Mouse (Mus musculus) layer of hippocampus, adult 8-10 months (tissue): Measurements from ENCODE around the gene Susd4. TPM values are rescaled to one million over a fixed set of nuclear protein-coding genes. Genes with fewer than 3 reads are reported as not detected.
A peak's percentile ranks its signal among the peaks of the same experiment; 100 is the strongest.

ENCODE experiments used
- DNase-seq, 2 experiments: peaks; one replicate each; pipeline ENCODE4 v3.0.0; 2022; ENCODE audit warnings: low spot score in 2 of 2
- total RNA-seq, 4 experiments: library from RNA; stranded (reverse); gene quantifications; 2 replicates each; pipeline ENCODE4 v1.2.4; 2022

The Susd4 gene
- total RNA-seq, 4 experiments from 2014 or later = 116 to 129 (median 123) TPM

DNA sequence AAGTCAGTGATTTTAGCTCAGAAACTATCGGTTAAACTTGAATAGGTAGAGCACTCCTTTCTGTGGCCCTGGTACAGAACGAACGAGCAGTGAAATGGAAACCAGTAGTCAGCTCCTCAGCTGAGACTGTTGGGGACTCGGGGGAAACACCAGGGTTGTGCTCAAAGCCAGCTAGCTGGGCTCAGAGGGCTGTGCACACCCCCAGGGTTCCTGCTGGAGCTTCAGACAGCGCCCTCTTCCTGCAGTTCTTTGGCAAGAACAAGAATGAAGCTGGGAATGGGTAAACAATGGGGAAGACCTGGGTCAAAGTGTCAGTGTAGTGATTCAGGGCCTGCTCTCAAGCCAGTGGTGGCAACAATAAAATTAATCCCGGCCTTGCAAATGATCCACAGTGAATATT is 88.5 kb downstream of the Susd4 start:
- DNase-seq = no peak

DNA sequence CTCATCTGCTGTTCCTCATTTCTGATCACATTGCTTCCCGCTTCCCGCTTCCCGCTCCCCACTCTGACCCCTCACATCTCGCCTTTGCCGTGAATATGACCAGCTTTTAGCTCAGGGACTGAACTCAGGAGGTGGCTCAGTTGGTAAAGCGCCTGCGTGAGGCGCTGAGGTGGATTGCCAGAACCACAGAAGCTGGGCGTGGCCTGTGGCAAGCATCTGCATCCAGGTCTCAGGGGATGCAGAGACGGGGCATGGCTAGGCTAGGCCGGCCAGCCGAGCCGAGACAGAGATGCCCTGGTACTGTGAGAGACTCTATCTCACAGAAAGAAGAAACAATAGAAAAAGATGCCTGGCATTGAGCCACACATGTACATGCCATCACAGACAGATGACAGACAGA is 93.0 kb downstream of the Susd4 start:
- DNase-seq = no peak

DNA sequence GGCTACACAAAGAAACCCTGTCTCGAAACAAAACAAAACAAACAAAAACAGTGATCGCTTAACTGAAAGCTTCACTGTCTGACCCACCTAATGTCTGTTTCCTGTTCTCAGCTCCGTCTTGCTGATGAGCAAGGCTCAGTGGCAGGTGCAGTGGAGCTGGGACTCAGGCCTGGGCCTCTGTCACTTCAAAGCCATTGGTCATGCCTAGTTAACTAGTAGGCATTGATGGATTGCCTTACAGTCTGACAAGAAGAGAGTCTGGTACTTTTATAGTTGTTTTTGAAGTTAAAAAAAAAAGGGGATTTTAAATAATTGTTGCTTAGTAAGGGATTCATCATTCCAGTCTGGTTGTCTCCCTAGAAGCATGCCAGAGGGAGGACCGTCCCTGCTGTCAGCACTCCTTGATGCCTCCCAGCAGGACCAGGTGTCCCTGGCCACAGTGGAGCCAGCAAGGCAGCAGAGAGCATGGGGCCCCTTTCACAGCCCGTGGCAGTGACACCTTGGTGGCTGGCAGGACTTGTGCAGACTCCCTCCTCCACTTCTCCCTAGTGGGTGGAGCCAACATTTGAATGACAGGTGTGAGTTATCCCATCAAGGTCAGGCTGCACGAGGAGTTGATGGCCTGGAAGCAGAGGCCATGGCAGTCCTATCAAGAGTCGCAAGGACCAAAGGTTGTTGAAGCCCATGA is 98.2 kb downstream of the Susd4 start:
- DNase-seq = no peak

DNA sequence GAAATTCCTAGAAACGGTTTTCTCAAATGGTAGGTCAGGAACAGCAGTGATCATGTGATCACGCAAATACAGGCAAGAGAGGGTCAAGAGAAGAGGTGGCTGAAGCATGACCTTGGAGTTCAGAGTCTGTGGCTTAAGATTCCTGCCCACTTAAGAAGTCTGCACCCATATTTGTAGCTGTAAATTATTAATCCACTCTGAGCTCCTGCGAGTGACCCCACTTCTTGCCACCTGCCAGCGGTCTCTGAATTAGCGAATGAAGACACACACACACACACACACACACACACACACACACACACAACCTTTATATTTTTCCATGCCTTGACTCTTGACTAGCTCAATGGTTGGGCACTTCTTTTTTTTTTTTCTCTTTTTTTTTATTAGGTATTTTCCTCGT is 99.7 kb downstream of the Susd4 start:
- no peak for DNase-seq

DNA sequence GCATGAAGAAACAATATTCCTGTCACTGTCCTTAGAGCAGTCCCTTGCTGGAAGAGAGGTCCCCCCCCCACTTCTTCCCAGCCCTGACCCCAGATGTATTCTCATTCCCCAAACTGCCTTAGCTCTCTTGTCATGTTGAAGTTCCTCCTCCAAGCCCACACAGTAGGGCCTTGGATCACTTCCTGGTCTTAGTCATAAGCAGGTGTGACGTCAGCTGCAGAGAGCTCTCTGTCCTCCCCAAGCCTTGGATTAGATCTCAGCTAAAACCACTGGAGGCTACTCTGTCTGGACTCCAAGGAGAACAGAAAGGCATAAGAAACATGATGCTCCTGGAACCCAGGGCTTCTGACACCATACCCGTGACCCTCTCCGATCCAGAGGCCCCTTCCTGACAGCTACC is 104.2 kb downstream of the Susd4 start:
- no peak for DNase-seq

DNA sequence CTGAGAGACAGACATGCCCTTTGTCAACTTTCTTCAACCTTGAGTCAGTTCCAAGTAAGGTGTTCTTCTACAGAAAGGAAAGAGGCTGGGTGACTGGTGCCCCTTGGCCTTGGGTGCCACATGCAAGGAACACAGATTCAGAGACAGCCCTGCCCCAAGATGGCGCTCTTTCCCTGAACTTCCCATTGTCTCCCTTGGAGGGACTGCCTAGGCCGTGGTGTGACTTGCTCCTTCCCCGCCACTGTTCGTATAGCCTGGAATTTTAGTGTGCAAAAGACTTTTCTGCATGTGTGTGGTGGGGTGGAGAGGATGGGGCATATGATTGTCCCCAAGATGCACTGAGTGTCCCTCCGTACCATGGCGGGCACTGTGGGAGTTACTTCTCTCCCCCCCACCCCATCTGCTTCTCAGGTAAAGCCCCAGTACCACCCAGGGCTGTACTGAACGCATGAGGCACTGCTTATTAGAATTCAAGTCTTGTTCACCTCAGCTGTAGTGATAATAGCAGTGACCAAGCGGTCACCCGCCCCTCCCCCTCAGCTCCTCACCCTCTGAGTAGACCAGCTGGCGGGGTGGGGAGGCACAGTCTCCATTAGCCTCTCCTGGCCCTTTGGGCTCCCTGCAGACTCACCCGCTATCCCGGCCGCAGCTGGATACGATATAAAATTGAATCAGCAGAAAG is 104.9 kb downstream of the Susd4 start:
- DNase-seq = peak in 1 of 2 experiments; percentile 23

DNA sequence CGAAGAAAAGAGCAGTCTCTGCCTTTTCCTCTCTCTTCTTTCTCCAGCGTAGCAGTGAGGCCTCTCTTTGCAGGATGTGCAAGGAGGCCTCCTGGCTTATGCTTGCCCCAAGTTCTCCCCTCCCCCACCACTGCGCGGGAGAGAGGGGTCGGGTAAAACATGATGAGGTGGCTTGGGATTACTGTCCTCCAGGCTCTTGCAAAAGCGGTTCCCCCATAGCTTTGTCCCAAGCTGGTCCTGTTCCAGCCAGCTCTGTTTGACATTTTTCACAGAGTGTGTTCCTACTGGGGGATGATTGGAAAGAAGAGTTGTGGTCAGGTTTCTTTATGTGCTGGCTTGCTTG is 105.4 kb downstream of the Susd4 start:
- DNase-seq = no peak

DNA sequence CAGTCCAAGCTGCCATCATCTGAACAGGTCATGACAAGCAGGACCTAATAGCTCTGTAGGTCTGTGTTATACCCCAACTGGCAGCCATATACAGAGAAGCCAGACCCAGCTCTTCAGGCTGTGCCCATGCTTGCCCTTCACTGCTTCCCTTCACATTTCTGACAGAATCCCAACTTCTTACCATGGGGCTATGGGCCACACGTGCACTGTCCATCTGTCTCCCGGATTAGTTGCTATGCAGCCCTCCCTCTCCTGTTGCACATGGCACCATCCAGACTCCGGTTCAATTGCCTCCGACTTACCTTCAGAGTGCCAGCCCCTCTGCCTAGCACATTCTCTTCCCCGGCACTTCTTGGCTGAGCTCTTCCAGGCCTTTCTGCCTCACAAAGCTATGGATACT is 114.5 kb downstream of the Susd4 start:
- DNase-seq = no peak

DNA sequence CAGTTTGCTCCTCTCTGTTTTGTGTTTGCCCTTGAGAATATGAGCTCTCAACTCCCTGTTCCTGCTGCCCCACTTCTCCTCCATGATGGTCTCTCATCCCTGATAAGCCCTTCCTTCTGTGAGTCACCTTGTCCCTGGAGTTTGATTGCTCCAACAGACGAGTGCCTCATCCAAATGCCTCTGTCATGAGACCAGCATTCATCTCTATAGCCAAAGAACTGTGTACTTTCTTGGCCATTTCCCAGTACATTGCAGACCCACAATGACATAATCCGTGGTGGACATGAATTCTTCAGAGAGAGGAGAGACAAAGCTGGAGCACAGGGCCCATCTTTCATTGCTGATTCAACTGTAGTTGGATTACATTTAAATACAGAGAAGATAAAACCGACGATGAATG is 115.1 kb downstream of the Susd4 start:
- DNase-seq = no peak

DNA sequence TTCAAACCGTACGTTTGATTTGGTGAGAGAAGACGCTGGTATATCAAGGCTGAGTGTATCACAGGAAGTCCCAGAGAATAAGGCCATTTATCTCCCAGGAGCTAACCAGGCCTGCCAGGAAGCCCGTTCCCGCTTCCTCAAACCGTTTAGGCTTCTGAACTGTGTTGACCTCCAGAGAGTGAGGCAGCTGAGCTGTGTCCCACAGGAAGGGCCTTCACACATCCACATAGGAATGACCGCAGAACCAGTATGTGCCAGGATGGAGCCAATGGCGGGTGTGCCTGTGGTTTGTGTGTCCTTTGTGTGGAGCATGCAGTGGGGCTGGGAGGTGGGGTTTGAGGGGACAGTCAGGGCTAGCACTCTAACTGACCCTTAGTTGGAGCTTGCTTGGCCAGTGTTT is 117.6 kb downstream of the Susd4 start:
- DNase-seq = no peak

DNA sequence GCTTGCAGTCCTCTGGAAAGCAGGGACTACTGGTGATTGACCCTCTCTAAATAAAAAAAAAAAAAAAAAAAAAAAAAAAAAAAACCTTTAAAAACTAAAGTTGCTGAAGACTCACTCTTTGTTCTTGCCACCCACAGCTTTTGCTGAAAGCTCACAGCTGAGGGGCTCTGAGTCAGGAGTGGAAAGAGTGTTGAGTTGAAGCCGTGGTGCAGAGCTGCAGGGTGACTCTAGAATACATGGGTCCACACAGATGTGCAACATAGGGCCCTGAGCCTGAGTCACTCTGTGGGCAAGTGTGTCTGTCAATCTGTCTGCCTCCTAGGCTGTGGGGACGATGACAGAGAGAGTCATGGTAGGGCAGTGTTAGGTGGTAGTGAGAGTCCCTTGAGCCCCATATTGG is 119.0 kb downstream of the Susd4 start:
- no peak for DNase-seq

DNA sequence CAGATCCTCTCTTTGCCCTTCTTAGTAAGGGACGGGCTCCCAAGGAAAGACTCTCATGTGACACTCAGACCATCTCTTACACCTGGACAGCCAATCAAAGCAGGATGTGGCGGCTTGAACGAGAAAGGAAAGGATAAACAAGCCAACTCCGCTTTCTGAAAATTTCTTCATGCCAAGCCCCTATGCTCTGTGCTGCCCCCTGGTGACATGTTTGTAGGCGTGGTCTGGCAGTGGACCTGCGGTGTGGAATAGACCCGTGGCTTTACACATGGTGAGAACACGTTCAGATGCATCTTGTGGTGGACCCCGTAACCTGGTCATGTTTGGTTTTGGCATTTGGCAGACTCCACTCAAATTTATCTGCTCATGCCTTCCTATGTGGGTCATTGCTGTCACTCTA is 132.0 kb downstream of the Susd4 start:
- peak in 1 of 2 experiments; percentile 46 for DNase-seq

DNA sequence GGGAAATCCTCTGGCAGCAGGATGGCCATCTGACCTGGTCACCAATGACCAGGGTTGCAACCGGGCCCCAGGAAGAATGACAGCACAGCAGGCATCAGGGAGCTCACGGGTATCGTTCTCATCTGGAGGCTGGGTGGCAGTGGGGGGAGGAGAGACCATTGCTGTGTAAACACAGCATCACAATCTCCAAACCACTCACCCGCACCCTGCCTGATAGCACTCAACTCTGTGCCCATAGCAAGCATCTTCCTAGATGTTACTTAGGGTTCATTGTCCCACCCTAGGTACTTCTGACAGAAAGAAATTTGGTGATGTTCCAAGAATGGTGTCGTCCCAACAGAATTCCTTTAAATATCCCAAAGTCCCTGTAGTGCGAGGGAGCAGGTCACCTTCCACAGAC is 133.4 kb downstream of the Susd4 start:
- DNase-seq = no peak

DNA sequence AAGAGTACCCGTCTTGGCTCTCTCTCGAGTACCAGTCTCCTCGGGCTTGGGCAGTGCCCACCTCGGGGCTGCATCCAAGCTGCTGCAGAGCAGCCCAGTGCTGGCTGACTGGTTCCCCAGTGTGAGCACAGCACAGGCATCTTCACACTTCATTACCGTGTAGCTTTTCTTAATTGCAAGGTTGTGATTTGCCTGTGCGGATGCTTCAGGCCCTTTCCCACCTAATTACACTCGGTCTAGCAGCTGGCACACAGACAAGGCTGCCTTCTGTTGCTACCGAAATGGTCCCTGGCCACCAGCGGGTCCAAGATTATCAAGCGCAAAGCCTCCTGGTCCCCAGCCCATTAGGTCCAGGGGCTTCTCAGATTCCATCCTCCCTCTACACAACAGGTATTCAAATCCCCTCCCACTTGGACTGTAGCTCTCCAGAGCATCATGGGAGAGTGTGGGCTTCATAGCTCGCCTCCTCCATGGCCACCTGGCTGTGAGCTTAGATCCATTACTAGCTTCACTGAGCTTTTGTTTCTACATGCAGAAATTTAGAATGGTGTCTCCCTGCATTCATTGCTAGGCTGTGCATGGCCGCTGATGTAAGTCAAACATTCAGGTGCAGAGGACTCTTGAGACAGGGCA is 134.0 kb downstream of the Susd4 start:
- DNase-seq = peak in 1 of 2 experiments; percentile 18

DNA sequence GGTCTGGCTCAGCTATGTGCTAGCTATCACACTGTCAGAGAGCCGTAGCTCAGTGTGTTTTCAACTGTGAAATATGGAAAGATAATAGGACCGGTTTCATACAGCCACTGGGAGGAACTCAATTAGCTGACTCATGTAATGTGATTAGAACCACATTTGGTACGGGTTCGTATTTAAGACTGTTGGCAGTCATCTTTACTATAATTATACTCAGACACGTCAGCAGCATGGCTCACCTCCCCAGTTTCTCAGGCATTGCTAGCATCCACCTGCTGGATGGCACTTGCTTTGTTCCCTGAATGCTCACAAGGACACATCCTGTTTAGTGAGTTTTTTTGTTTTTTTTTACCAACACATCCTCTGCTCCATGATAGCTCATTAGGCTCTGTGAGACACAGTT is 138.4 kb downstream of the Susd4 start:
- peak in 1 of 2 experiments; percentile 21 for DNase-seq

DNA sequence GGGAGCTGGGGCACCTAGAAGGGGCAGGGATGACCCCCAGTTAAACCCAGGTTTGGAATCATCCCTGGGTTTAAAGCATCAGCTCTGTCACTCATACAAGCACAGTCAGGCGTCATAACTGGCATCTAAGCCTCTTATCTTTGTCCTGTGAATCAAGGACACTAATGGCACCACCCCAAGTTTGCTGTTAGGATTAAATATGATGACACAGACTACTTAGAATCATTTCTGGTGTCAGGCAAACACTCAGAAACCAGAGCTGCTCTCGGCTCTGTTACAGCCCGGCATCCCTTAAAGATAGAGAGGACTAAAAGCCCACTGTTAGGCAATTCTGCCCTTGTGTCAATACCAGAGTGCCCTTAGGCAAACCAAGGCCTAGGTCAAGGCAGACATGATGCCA is 139.2 kb downstream of the Susd4 start:
- no peak for DNase-seq

DNA sequence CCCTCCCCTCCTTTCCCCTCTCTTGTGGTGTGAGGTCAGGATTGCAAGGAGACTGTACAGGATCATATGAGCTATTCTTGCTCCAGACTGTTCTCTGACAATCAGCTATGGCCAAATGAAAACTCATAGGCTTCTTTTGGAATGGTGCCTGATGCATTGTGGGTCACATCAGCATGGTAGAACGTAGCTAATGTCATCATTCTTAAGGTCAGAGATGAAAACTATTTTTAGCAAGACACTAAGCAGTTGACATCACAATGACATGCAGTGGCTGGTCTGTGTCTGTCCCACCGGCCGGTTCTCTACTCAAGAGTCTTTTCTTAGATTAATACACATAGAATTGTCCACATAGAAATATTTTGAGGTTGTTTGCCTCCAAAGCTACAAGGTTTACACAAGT is 142.0 kb downstream of the Susd4 start:
- no peak for DNase-seq

DNA sequence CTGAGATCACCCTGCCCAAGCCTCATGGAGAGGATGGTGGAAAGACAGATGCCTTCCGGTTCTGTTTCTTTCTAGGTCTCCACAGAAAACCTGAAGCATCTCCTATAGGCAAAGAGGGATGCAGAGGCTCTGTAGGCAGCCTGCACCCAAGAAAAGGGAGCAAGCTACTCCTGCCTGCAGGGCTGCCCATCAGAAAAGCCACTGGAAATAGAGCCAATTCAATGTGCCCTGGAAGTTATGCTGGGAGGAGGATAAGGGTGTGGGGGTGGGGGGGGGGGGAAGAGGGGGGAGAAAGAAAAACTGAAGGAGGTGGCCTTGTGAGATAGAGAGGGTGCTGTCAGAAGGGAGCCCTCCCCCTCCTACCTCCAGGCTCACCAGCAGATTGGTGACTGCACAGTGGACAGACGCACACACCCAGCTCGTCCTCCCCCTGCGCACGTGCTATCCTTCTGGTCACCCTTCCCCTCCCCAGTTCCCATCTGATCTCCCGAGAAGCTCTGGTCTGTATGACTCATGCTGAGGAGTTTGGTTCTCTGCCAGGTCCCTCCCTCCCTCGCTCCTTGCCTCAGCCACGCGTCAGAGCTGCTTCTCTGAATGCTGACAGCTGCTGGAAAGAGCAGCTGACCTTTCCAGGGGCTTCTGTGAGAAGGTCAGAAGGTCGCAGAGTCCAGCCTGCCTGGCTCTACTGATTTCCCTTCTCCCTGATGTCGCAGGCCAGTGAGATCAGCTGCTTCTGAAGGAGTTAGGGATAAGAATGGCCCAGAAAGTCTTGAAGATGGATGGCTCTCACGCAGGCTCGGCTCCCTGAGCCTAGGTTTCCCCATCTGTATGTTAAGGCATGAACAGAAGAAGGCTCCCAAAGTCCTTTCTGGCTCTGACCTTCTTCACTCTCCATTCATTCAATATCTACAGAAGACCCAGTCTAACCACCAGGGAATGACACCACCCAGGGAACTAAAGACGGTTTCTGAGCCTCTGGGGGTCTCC is 144.7 kb downstream of the Susd4 start:
- DNase-seq = peak; percentile 84 to 85

DNA sequence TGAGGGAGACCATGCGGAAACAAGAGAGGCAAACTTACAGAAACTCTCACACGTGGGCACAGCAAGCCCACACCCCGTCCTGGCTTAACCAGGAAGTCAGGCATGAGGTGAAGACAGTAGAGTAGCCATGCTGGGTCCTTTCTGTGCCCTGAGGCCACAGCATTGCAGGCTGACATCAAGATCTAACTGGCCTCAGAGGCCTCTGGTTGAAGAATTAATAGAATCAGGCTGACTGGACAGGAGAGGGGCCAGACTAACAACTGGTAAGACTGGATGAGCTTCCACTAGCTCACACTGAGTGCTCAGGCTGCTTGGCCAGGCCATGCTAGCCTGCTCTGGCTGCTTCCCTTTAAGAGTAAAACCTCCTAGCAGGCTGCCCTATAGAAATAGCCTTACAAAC is 145.4 kb downstream of the Susd4 start:
- DNase-seq = no peak

DNA sequence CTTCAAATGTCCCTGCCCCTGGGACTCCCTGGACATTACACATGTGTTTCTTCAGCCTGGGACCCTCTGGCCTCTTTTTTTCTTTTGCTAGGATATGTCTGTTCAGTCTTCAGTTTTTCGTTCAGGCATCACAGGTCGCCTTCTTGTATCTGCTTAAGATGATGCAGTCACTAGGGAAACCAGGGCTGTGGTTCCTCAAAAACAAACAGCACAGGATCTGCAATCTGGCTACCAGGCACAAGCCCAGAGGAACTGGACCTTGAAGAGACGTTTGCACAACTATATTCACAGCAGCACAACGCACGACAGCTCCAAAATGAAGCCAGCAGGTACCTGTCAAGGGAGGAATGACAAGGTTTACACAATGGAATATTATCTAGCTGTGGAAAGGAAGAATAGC is 145.9 kb downstream of the Susd4 start:
- DNase-seq = no peak

DNA sequence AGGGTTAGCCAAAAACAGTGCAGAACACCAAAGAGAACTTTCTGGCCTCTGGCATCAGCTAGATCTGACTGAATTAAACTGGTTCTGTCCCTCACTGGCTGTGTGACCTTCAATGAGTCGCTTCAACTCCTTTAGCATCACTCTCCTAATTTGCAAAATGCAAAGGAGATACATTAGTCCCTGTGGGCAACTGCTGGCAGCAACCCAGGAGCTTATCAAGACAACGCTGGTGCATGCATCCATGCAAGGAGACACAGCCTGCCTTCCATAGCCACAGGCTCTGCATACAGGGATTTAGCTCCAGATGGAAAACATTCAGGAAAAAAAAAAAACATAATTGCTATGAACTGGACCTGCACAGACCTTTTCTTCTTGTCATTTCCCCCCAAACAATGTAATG is 148.9 kb downstream of the Susd4 start:
- DNase-seq = no peak
